Mouse (Mus musculus): ENCODE measurements at regions not wholly inside any gene's neighbourhood (a gene's known extent, or its start where the extent isn't known, plus 50 kb on each side); places are given as distances from the start of the nearest gene placed in this dataset.
"Not testable (repeated sequence)": the region's sequence is repeated elsewhere in the genome, so short reads cannot be mapped to it uniquely, and the experiment has no call there.

DNA sequence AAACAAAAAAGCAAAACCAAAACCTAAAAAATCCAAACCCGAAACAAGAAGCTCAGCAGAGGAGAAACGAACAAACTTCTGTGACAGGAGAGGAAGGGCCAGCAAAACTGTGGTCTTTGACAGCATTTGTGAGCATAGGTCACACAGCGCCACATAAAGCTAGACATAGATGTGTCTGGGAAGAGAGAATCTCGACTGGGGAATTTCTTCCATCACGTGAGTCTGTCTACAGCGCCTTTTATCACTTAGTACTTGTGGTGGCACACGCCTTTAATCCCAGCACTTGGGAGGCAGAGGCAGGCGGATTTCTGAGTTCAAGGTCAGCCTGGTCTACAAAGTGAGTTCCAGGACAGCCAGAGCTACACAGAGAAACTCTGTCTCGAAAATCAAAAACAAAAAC lies 250.2 kb upstream of the Tgfbr2 start:
- DNase-seq: not testable (repeated sequence)

GRCm38 (mm10) chr9:116415021-116415420 lies 239.9 kb upstream of the Tgfbr2 start:
- DNase-seq: no peak

GRCm38 (mm10) chr9:116411067-116411466 lies 235.9 kb upstream of the Tgfbr2 start:
- no peak for DNase-seq

DNA sequence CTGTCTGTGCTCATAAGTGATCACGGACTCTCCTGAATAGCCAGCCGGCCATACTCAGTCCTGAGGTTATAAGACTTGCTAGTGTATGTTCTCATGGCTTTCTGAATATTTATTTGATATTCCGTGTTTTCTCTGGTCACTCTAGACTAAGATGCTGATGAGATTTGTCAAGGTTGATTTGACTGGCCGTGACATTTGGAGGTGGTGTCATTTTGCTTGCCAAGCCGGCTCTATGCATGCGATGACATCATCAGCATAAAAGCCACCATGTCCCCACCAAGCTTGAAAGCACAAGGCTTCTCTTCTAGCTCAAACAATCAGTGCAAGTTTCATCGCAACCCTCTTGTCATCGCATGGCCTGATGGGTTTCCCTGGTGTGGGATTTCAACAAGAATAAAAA lies 235.3 kb upstream of the Tgfbr2 start:
- no peak for DNase-seq

- no peak for DNase-seq
Observed at GRCm38 (mm10) chr9:116408116-116408515, 233.0 kb upstream of the Tgfbr2 start.

GRCm38 (mm10) chr9:116405051-116405450 lies 229.9 kb upstream of the Tgfbr2 start:
- no peak for DNase-seq

GRCm38 (mm10) chr9:116401821-116402220 lies 226.7 kb upstream of the Tgfbr2 start:
- no peak for DNase-seq

GRCm38 (mm10) chr9:116400270-116400669 lies 225.1 kb upstream of the Tgfbr2 start:
- DNase-seq: no peak

DNA sequence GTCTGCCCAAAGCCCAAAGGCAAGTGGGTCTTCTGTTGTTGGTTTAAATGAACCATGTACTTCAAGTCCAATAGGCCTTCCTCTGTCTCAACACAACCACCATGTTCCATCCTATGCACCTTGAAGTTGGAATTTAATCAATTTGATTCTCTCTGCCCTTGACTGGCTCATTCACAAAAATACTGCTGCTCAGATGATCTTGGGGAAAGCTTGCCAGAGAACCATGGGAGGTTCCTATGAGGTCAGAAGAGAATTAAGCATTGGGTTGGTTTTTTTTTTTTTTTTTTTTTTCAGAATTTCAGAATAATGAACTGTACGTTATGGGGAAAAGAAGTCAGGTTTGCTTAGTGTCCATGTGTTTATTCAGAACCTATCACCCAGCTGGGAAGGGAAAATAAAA lies 224.1 kb upstream of the Tgfbr2 start:
- DNase-seq: no peak

DNA sequence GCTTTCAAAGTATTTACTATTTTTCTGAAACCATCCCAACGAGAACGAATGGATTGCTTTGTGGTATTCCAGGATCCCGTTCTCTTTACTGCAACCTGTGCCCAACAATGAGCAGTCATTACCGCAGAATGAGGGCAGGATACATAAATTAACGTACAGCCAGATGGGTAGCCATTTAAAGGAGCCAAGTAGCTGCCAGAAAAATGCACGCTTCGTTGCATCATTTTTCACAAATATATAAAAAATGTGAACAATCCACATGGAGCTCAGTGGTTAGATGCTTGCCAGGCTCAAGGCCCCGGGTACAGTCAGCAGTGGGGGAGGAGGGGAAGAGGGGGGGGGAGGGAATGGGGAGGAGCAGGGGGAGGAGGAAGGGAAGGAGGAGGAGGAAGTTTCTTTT lies 217.1 kb upstream of the Tgfbr2 start:
- no peak for DNase-seq

DNA sequence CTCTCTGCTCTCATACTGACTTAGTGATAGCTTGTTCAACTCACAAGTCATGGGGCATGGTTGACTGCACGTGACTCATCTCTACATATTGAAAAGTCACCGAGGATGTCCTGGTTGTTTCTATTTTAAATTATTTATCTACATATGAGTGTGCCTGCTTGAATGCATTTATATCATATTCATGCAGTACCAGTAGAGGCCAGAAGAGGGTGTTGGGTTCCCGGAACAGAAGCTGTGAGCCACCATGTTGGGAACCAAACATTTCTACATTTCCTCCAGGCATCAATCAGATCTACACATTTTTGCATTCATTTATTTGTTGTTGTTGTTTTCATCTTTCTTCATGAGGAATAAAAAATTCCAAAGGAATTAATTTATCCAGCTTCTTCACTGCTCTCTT lies 214.6 kb upstream of the Tgfbr2 start:
- no peak for DNase-seq

DNA sequence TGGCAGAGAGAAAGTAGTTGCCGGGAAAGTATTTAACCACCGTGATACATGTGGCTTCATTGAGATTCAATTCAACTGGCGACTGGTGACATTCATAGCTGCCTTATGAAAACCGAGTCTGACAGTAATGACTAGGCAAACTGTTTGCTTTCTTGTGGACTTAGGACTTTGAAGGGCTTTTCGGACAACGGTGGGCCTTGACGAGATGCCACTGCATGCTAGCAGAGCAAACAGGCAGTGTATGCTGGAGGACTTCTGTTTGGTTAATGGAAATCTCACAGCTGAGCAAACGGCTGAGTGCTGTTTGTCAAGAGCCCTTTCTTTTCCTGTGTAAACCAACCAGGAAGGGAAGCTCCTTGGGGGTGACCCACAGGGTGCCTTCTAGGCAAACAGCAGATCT lies 213.7 kb upstream of the Tgfbr2 start:
- DNase-seq: no peak

DNA sequence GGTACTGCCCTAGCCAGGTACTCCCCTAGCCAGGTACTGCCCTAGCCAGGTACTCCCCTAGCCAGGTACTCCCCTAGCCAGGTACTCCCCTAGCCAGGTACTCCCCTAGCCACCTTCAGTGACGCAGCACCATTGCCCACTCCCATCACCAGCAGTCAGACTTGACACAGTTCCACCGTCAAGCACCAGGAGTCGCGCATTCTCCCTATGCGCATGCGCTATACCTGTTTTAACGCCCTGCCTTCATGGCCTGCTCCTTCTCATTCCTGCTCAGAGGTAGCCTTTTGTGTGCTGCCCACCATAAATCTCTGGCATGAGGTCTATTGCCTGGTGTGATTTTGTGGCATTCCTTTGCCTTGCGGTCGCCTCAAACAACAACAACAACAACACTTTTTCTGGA lies 212.9 kb upstream of the Tgfbr2 start:
- no peak for DNase-seq

GRCm38 (mm10) chr9:116384176-116385076 lies 209.3 kb upstream of the Tgfbr2 start:
- peak; percentile 86 for DNase-seq

- no peak for DNase-seq
Observed at GRCm38 (mm10) chr9:116383411-116384101, 208.4 kb upstream of the Tgfbr2 start.

DNA sequence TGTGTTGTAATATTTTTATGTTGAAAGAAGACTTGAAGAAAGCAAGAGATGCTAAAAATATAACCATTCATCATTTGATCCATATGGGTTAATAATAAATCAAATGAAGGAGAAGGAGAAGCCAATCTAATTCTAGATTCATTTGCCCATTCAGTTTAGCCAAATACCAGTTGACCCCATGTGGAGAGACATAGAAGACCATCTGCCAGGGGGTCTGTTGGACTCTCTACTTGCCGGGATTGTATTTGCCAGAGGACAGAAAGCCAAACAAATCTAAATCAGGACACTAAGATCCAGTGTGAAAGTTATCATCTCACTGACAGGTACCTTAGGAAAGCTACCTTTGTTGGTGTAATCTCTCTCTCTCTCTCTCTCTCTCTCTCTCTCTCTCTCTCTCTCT lies 202.5 kb upstream of the Tgfbr2 start:
- DNase-seq: no peak

GRCm38 (mm10) chr9:116375658-116376357 lies 200.6 kb upstream of the Tgfbr2 start:
- DNase-seq: peak; percentile 92

- DNase-seq: no peak
Observed at GRCm38 (mm10) chr9:116374343-116374742, 199.2 kb upstream of the Tgfbr2 start.

DNA sequence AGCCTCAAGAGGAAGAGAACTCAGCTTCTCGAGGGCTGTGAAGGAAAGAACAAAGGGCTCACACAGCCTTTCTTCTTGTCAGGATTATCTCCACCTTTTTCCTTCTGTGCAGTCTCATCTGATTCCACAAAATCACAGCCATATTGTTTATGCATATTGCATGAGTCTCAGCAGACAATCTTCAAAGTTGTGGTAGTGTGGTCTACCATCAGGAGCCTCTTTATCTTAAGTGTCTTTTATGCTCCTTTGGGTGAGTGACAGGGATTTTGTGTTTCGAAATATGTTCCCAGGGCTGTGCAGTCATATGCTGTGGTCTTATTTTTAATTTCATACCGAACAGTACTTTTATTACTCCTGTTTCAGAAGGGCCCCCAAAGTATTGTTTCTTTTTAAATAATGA lies 198.2 kb upstream of the Tgfbr2 start:
- DNase-seq: no peak

DNA sequence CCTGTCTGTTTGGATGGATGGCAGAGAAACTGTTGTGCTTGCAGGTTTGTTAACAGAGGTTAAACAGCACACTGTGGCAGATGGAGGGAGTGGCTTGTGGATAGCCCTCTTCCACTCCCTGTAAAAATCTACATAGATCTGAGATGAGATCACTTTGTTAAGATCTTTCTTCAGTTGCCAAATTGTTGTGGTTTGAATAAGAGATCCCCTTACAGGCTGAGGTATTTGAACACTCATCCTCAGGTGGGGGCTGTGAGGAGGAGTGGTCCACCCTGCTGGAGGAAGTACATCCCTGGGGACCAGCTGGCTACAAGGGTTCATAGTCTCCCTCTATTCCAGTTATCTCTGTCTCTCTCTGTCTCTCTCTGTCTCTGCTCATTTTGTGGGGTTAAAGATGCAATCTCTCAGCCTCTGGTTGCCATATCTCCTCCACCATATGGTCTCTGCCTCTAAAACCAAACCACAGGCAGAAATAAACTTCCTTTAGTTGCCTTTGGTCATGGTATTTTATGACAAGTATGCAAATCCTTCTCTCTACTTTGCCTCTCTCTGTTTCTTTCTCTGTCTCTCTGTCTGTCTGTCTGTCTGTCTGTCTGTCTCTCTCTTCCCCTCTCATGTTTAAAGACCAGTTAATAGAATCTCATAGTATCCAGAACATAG lies 194.0 kb upstream of the Tgfbr2 start:
- no peak for DNase-seq

DNA sequence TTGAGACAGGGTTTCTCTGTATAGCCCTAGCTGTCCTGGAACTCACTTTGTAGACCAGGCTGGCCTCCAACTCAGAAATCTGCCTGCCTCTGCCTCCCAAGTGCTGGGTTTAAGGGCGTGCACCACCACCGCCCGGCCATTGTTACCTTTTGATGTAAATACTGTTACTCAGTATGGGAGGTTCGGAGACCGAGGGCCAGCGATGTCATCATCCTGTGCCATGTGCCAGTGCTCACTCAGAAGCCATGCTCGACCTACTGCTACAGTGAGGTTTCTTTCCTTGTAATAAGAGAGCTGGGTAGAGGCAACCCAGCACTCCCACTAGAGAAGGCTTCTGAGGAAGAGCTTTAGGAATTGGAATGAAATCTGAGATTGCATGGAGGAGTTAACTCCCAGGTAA lies 191.6 kb upstream of the Tgfbr2 start:
- DNase-seq: no peak

DNA sequence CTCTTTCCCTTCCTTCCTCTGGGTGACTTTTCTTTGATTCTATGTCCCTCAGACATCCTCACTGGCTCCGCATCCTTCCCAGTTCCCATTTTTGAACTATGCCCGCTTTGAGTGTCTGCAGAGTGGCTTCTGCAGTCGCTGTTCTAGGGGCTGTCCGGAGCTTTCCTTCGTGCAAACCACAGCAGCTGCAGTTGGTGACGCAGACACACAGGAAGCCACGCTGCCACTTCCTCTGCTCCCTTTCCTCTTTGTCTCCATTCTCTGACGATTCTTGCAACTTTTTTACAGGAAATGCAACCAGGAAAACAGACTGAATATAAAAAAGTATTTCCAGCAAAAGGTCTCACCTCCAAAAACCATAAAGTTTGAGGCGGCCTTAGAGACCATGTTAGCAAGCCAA lies 191.0 kb upstream of the Tgfbr2 start:
- DNase-seq: peak; percentile 65

GRCm38 (mm10) chr9:116365701-116366100 lies 190.5 kb upstream of the Tgfbr2 start:
- DNase-seq: no peak

Data from layer of hippocampus, adult 9-11 months (tissue).